Mouse (Mus musculus) midbrain, embryonic 14.5 days (tissue): Measurements from ENCODE around the gene Pcgf5. TPM values are rescaled to one million over a fixed set of nuclear protein-coding genes. Genes with fewer than 3 reads are reported as not detected.
A peak's percentile ranks its signal among the peaks of the same experiment; 100 is the strongest.

ENCODE experiments used
- ATAC-seq: fragments of 200-750 bp; cut with Nextera tagmentation; 2 replicates; pipeline ENCODE4 v1.8.0; 2017; ENCODE audit warnings: moderate number of reproducible peaks, moderate library complexity; ENCODE audit not compliant: low FRiP score, low TSS enrichment
- DNase-seq: peaks from one replicate; pipeline ENCODE4 v3.0.0-alpha.2; 2015
- H3K27ac ChIP-seq: fragments of 300-500 bp; sonication (generic); replicated peaks from 2 replicates; pipeline ENCODE4 v1.5.1; 2014; ENCODE audit warnings: mild to moderate bottlenecking, low read depth, low read length, moderate library complexity
- H3K27me3 ChIP-seq: fragments of 300-500 bp; sonication (generic); 2 replicates; pipeline ENCODE4 v1.6.1; 2014; ENCODE audit warnings: low read length, control low read depth, mixed read lengths; ENCODE audit not compliant: control insufficient read depth, insufficient read depth
- H3K36me3 ChIP-seq: fragments of 300-500 bp; sonication (generic); 2 replicates; pipeline ENCODE4 v1.6.1; 2014; ENCODE audit warnings: low read length, control low read depth; ENCODE audit not compliant: control insufficient read depth, insufficient read depth
- H3K4me1 ChIP-seq: fragments of 300-500 bp; sonication (generic); 2 replicates; pipeline ENCODE4 v1.6.1; 2014; ENCODE audit warnings: mild to moderate bottlenecking, antibody characterized with exemption, low read length, control low read depth; ENCODE audit not compliant: control insufficient read depth, insufficient read depth
- H3K4me2 ChIP-seq: fragments of 300-500 bp; sonication (generic); 2 replicates; pipeline ENCODE4 v1.6.1; 2014; ENCODE audit warnings: mild to moderate bottlenecking, low read length, moderate library complexity
- H3K4me3 ChIP-seq: fragments of 300-500 bp; sonication (generic); replicated peaks from 2 replicates; pipeline ENCODE4 v1.5.1; 2014; ENCODE audit warnings: low read depth, low read length
- H3K9ac ChIP-seq: fragments of 300-500 bp; sonication (generic); replicated peaks from 2 replicates; pipeline ENCODE4 v1.6.1; 2014; ENCODE audit warnings: mild to moderate bottlenecking, low read length, moderate library complexity
- H3K9me3 ChIP-seq: fragments of 300-500 bp; sonication (generic); 2 replicates; pipeline ENCODE4 v1.6.1; 2016; ENCODE audit warnings: low read length, control low read depth, mixed read lengths; ENCODE audit not compliant: control insufficient read depth
- WGBS: fragments of 180-500 bp; shearing (Covaris S2); extraction: QIAGEN DNeasy Blood & Tissue Kit; methylation state at CpG from one replicate; pipeline ENCODE4 v1.1.7; 2014; 5-methylcytosine and 5-hydroxymethylcytosine counted together
- polyA plus RNA-seq: library from polyadenylated mRNA; unstranded; fragments of >200 nt; fragmentation: Nextera tagmentation; extraction: Ambion mirVana; gene quantifications from 2 replicates; pipeline ENCODE4 v1.2.1, GENCODE M21; 2014

Pcgf5 gene
- polyA plus RNA-seq, 1 experiment from 2014 or later, result 7.8 TPM

- no peaks in the 10 kb centered on the region for H3K36me3 ChIP-seq
- no peak for DNase-seq
- H3K27ac ChIP-seq, result no peak overlapping the region
- no peak overlapping the region for H3K4me2 ChIP-seq
- H3K9me3 ChIP-seq, result no peaks in the 10 kb centered on the region
- H3K27me3 ChIP-seq, result no peaks in the 10 kb centered on the region
- H3K9ac ChIP-seq, result no peak overlapping the region
- ATAC-seq, result no peak
- 78% methylated on average over 11 of the region's 11 CpGs for WGBS
- H3K4me3 ChIP-seq, result no peak overlapping the region
- H3K4me1 ChIP-seq, result no peaks in the 10 kb centered on the region
Measured at GRCm38 (mm10) chr19:36375200-36375783, 27.2 kb downstream of the Pcgf5 start.

GRCm38 (mm10) chr19:36377729-36378128, 29.6 kb downstream of the Pcgf5 start:
- no peak for ATAC-seq
- WGBS, result 80% methylated on average over 7 of the region's 7 CpGs

DNA sequence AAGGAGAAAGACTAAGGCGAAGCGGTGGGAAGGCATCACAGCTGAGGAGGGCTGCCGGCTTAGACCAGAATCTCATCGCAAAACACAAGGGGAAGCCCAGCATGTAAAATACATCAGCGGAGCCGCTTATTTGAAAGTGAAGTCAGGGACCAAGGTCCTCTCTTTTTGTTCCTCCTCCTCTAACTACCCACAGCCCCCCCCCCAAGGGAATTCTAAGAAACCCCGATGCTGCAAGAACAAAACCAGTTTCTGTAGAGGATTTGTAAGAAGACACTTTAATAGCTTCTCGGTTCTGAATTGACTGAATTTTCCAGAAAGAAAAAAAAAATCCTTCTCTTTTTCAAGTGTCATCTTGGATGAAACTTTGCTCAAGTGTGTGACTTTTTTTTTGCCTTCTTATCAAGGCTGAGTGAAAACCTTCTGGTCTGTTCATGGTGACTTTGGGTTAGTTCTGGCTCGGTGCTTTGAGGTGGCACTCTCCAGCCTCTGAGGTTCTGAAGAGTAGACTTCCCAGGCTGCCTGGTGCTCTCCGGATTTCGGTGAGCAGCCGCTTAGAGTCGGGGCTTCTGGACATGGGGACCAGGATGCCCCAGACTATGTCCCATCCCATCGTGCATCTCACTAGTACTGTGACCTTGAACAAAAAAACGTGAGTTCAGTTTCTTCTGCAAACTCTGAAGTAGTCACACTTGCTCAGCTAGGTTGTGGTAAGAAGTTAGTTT, 30.6 kb downstream of the Pcgf5 start:
- Histone ChIP-seq H3K27me3 (no peaks in the 10 kb centered on the region), H3K9me3 (no peaks in the 10 kb centered on the region), H3K4me1 (no peaks in the 10 kb centered on the region), H3K9ac (no peak overlapping the region), H3K36me3 (no peaks in the 10 kb centered on the region), H3K4me2 (no peak overlapping the region), H3K27ac (no peak overlapping the region), H3K4me3 (no peak overlapping the region)
- 57% methylated on average over 15 of the region's 15 CpGs for WGBS
- ATAC-seq (no peak), DNase-seq (no peak)

More at GRCm38 (mm10) chr19:36377729-36378128, 29.6 kb downstream of the Pcgf5 start:
- DNase-seq, result peak; percentile 3
- H3K9me3 ChIP-seq, result no peaks in the 10 kb centered on the region
- H3K4me1 ChIP-seq, result no peaks in the 10 kb centered on the region
- no peak overlapping the region for H3K9ac ChIP-seq
- H3K4me3 ChIP-seq, result no peak overlapping the region
- H3K36me3 ChIP-seq, result no peaks in the 10 kb centered on the region
- no peak overlapping the region for H3K4me2 ChIP-seq
- H3K27ac ChIP-seq, result no peak overlapping the region
- no peaks in the 10 kb centered on the region for H3K27me3 ChIP-seq

GRCm38 (mm10) chr19:36382901-36383300, 34.8 kb downstream of the Pcgf5 start:
- Histone ChIP-seq H3K4me3 (no peak overlapping the region), H3K36me3 (no peaks in the 10 kb centered on the region), H3K27me3 (no peaks in the 10 kb centered on the region), H3K9me3 (no peaks in the 10 kb centered on the region), H3K9ac (no peak overlapping the region), H3K27ac (no peak overlapping the region), H3K4me2 (no peak overlapping the region), H3K4me1 (no peaks in the 10 kb centered on the region)
- ATAC-seq (no peak), DNase-seq (no peak)
- 93% methylated on average over 3 of the region's 3 CpGs for WGBS

GRCm38 (mm10) chr19:36383977-36384376, 35.9 kb downstream of the Pcgf5 start:
- Histone ChIP-seq H3K4me3 (no peak overlapping the region), H3K27ac (no peak overlapping the region), H3K9ac (no peak overlapping the region), H3K27me3 (no peaks in the 10 kb centered on the region), H3K9me3 (no peaks in the 10 kb centered on the region), H3K36me3 (no peaks in the 10 kb centered on the region), H3K4me1 (no peaks in the 10 kb centered on the region), H3K4me2 (no peak overlapping the region)
- ATAC-seq (no peak), DNase-seq (no peak)
- WGBS, result 82% methylated on average over 5 of the region's 5 CpGs

- Histone ChIP-seq H3K27ac (no peak overlapping the region), H3K9ac (no peak overlapping the region), H3K9me3 (no peaks in the 10 kb centered on the region), H3K36me3 (no peaks in the 10 kb centered on the region), H3K4me2 (no peak overlapping the region), H3K4me3 (no peak overlapping the region), H3K27me3 (no peaks in the 10 kb centered on the region), H3K4me1 (no peaks in the 10 kb centered on the region)
- no peak for ATAC-seq
- DNase-seq, result no peak
- 12% methylated on average over 2 of the region's 2 CpGs for WGBS
Measured at GRCm38 (mm10) chr19:36384426-36384825, 36.3 kb downstream of the Pcgf5 start.

GRCm38 (mm10) chr19:36388502-36388901, 40.4 kb downstream of the Pcgf5 start:
- no peak overlapping the region for H3K4me2 ChIP-seq
- WGBS, result 89% methylated on average over 5 of the region's 5 CpGs
- H3K9ac ChIP-seq, result no peak overlapping the region
- ATAC-seq, result no peak
- no peak for DNase-seq
- H3K36me3 ChIP-seq, result no peaks in the 10 kb centered on the region
- no peaks in the 10 kb centered on the region for H3K9me3 ChIP-seq
- H3K27ac ChIP-seq, result no peak overlapping the region
- H3K27me3 ChIP-seq, result no peaks in the 10 kb centered on the region
- no peaks in the 10 kb centered on the region for H3K4me1 ChIP-seq
- no peak overlapping the region for H3K4me3 ChIP-seq

GRCm38 (mm10) chr19:36390714-36391113, 42.6 kb downstream of the Pcgf5 start:
- no peaks in the 10 kb centered on the region for H3K4me1 ChIP-seq
- no peak overlapping the region for H3K9ac ChIP-seq
- H3K4me3 ChIP-seq, result no peak overlapping the region
- H3K9me3 ChIP-seq, result no peaks in the 10 kb centered on the region
- H3K27me3 ChIP-seq, result no peaks in the 10 kb centered on the region
- no peaks in the 10 kb centered on the region for H3K36me3 ChIP-seq
- no peak overlapping the region for H3K27ac ChIP-seq
- H3K4me2 ChIP-seq, result no peak overlapping the region
- DNase-seq (no peak), ATAC-seq (no peak)
- WGBS, result 70% methylated on average over 1 of the region's 1 CpGs

DNA sequence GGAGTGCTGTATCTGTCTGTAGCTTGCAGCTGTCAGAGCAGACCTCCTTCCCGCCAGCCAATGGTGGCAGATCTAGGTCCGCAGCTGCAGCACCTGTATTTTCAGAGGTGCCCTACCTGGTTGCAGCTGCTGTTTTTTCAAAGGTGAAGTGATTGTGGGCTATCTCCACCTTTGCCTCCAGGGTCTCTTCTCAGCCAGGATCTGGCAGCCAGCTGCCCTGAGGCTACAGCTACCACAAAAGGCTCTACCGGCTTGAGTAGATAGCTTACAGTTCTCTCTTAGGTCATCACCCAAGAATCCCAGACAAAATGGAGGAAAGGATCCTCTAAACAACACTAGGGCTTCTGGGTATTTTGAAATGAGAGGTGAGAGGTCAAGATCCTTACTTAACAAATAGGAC, 50.4 kb downstream of the Pcgf5 start:
- ATAC-seq (no peak), DNase-seq (no peak)
- Histone ChIP-seq H3K9ac (no peak overlapping the region), H3K27ac (no peak overlapping the region), H3K4me3 (no peak overlapping the region), H3K4me2 (no peak overlapping the region), H3K27me3 (no peaks in the 10 kb centered on the region), H3K9me3 (no peaks in the 10 kb centered on the region), H3K36me3 (no peaks in the 10 kb centered on the region), H3K4me1 (no peaks in the 10 kb centered on the region)
- 84% methylated on average over 3 of the region's 3 CpGs for WGBS
